Mouse (Mus musculus) cortical plate, adult 2 months (tissue): ENCODE results near the gene Agpat2.

ENCODE experiments used
- CTCF ChIP-seq: fragments of 200-500 bp; IDR thresholded peaks from 2 replicates; pipeline ENCODE4 v1.5.1; 2011; ENCODE audit warnings: mild to moderate bottlenecking, control low read depth, low read length; ENCODE audit not compliant: insufficient read depth; ENCODE audit errors: extremely low read depth
- POLR2A ChIP-seq: fragments of 200-500 bp; IDR thresholded peaks from 2 replicates; pipeline ENCODE4 v1.6.1; 2011; ENCODE audit warnings: mild to moderate bottlenecking, low read length, control low read depth; ENCODE audit not compliant: insufficient read depth; ENCODE audit errors: extremely low read depth

DNA sequence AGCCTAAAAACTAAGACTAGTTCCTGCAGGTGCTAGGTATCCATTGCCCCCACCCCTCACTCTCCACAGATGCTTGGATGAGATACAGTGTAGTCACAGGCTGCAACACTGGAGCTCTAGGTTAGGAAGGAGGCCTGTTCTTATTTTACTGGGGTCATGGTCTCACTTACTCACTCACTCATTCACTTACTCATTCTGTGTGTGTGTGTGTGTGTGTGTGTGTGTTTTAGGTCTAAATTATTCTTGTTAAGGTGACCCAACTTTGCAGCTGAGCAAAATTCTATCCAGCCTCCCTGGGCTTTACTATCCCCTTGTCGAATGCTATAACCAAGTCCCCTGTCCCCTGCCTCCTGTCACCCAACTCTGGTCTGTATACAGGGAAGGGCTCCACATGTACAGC is 2.6 kb downstream of the Agpat2 start:
- TF ChIP-seq POLR2A (no peak), CTCF (no peak)
